Comparison of ENCODE assay signal across 7 mouse cellular contexts in genomic region chr4:57681511-57681910, GRCm38 (mm10). TPM values are rescaled to one million over a fixed set of nuclear protein-coding genes. Genes with fewer than 3 reads are reported as not detected.
DNase-seq lines count a peak whose midpoint lies in the region; ATAC-seq lines count a peak whose summit lies in the region.

No protein-coding gene starts in this region.

- no peak for ATAC-seq in megakaryocyte, adult 5-6 weeks (ENCODE audit: poor library complexity, severe bottlenecking)
- no peak for ATAC-seq in granulocyte monocyte progenitor cell, adult 5-6 weeks (replicated peaks; ENCODE audit: poor library complexity, severe bottlenecking)

- peak; percentile 81 to 86 for DNase-seq in B cell, adult 2 months
- DNase-seq in CD8-positive naive resting alpha-beta T cell, adult 2 months (ENCODE audit: low read depth in 2 of 2, low spot score in 2 of 2) = peak; percentile 30 to 32
- DNase-seq in heart, adult 9 months (ENCODE audit: low spot score in 2 of 2) = peak; percentile 68 to 79
- peak; percentile 62 to 72 for DNase-seq in lung, adult 18-20 months
- DNase-seq in thymus, postnatal 0 days (ENCODE audit: low spot score) = peak; percentile 86

RNA-seq across cellular contexts. Expression of gene Akap2, which starts 35.9 kb away (rescaled TPM):
- polyA plus RNA-seq in thymus, postnatal 0 days (2015; fragmentation: Nextera tagmentation; extraction: Ambion mirVana) = 37.6 and 41.5 TPM in 2 replicates
- 0.18 and 0.27 TPM in 2 replicates for total RNA-seq in megakaryocyte, adult 5-6 weeks (2015)
- 0.28 TPM in 1 of 2 replicates, not detected in the other for total RNA-seq in megakaryocyte, adult 5-6 weeks (2017)
- total RNA-seq in granulocyte monocyte progenitor cell, adult 5-6 weeks (2014; fragmentation: Nextera tagmentation) = not detected in 2 replicates
- not detected in 2 replicates for total RNA-seq in granulocyte monocyte progenitor cell, adult 5-6 weeks (2017)

Comparison
In these comparisons a context has a peak if more than half of its experiments do, and no peak if none do; other contexts are left out.
1. DNase-seq: peak in every context shown above with its lines; median percentile 86 in thymus, postnatal 0 days; 84 in B cell, adult 2 months; 74 in heart, adult 9 months; 67 in lung, adult 18-20 months; 31 in CD8-positive naive resting alpha-beta T cell, adult 2 months.